Mouse (Mus musculus) limb, embryonic 15.5 days (tissue): ENCODE data around the gene Cped1. TPM values are rescaled to one million over a fixed set of nuclear protein-coding genes. Genes with fewer than 3 reads are reported as not detected.

ENCODE experiments used
- ATAC-seq: fragments of 200-750 bp; cut with Nextera tagmentation; 2 replicates; pipeline ENCODE4 v1.8.0; 2017; ENCODE audit warnings: low read depth, moderate TSS enrichment; ENCODE audit not compliant: insufficient number of reproducible peaks, low FRiP score, low TSS enrichment
- H3K27ac ChIP-seq: fragments of 300-500 bp; sonication (generic); 2 replicates; pipeline ENCODE4 v1.5.1; 2015; ENCODE audit warnings: moderate library complexity, mild to moderate bottlenecking, inconsistent platforms
- H3K27me3 ChIP-seq: fragments of 300-500 bp; sonication (generic); 2 replicates; pipeline ENCODE4 v1.6.1; 2015; ENCODE audit warnings: inconsistent platforms
- H3K36me3 ChIP-seq: fragments of 300-500 bp; sonication (generic); 2 replicates; pipeline ENCODE4 v1.6.1; 2015; ENCODE audit warnings: inconsistent platforms
- H3K4me1 ChIP-seq: fragments of 300-500 bp; sonication (generic); 2 replicates; pipeline ENCODE4 v1.6.1; 2015; ENCODE audit warnings: inconsistent platforms
- H3K4me2 ChIP-seq: fragments of 300-500 bp; sonication (generic); 2 replicates; pipeline ENCODE4 v1.6.1; 2015; ENCODE audit warnings: mild to moderate bottlenecking, inconsistent platforms
- H3K4me3 ChIP-seq: fragments of 300-500 bp; sonication (generic); 2 replicates; pipeline ENCODE4 v1.5.1; 2015; ENCODE audit warnings: mild to moderate bottlenecking, inconsistent platforms
- H3K9ac ChIP-seq: fragments of 300-500 bp; sonication (generic); 2 replicates; pipeline ENCODE4 v1.6.1; 2015; ENCODE audit warnings: inconsistent platforms
- H3K9me3 ChIP-seq: fragments of 300-500 bp; sonication (generic); 2 replicates; pipeline ENCODE4 v1.6.1; 2016; ENCODE audit warnings: inconsistent platforms
- WGBS: fragments of 180-500 bp; shearing (Covaris S2); methylation state at CpG from one replicate; pipeline ENCODE4 v1.1.7; 2015; 5-methylcytosine and 5-hydroxymethylcytosine counted together
- polyA plus RNA-seq: library from polyadenylated mRNA; unstranded; fragments of >200 nt; fragmentation: Nextera tagmentation; extraction: Ambion mirVana; gene quantifications from 2 replicates; pipeline ENCODE4 v1.2.1, GENCODE M21; 2015

Cped1 gene
- polyA plus RNA-seq, 1 experiment from 2014 or later = 43.1 TPM

- Histone ChIP-seq H3K4me3 (peak overlapping the region; percentile 52), H3K9ac (peak overlapping the region; percentile 61), H3K4me2 (peak overlapping the region; percentile 71), H3K27me3 (no peaks in the 10 kb centered on the region), H3K27ac (peak overlapping the region; percentile 91), H3K4me1 (peaks cover 5% of the 10 kb centered on the region; the same call in 1 of the 2 replicates), H3K9me3 (no peaks in the 10 kb centered on the region), H3K36me3 (no peaks in the 10 kb centered on the region)
- 5% methylated on average over 24 of the region's 24 CpGs for WGBS
- ATAC-seq = no peak
These were observed 1.1 kb downstream of the Cped1 start for GRCm38 (mm10) chr6:21986660-21987331.

- Histone ChIP-seq H3K9ac (peak overlapping the region; percentile 31; the same call in 1 of the 2 replicates), H3K36me3 (no peaks in the 10 kb centered on the region), H3K27me3 (no peaks in the 10 kb centered on the region), H3K4me2 (peak overlapping the region; percentile 71), H3K9me3 (no peaks in the 10 kb centered on the region), H3K4me3 (peak overlapping the region; percentile 52), H3K4me1 (peaks cover 5% of the 10 kb centered on the region; the same call in 1 of the 2 replicates), H3K27ac (peak overlapping the region; percentile 91)
- WGBS = 52% methylated on average over 2 of the region's 2 CpGs
- no peak for ATAC-seq
These were observed 1.8 kb downstream of the Cped1 start for GRCm38 (mm10) chr6:21987554-21987953.

DNA sequence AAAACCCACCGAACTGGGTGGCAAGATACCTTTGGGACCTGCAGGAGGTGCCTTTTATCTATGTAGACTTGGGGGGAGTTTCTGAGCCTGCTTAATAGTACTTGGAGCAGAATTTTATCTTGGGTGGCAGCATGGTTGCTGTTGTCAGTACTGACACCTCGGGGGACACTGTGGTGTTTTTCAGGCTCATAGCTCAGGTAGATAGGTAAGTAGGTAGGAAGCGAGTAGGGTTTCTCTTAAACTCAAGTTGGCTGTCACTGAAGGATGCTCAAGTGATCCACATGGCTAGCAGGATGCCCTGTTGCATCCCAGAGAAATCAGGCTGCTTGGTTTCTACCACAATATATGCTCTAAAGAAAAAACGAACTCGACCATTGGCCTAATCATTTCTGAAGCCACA lies 2.6 kb downstream of the Cped1 start:
- Histone ChIP-seq H3K9me3 (no peaks in the 10 kb centered on the region), H3K4me1 (peaks cover 5% of the 10 kb centered on the region; the same call in 1 of the 2 replicates), H3K27me3 (no peaks in the 10 kb centered on the region), H3K9ac (0 out of 2 replicates have a peak overlapping the region, but pooled peaks have one; percentile 8), H3K27ac (peak overlapping the region; percentile 76), H3K4me3 (peak overlapping the region; percentile 52), H3K4me2 (peak overlapping the region; percentile 71), H3K36me3 (no peaks in the 10 kb centered on the region)
- no peak for ATAC-seq
- WGBS = 37% methylated on average over 5 of the region's 5 CpGs

- Histone ChIP-seq H3K9me3 (no peaks in the 10 kb centered on the region), H3K4me2 (peak overlapping the region; percentile 71), H3K4me3 (peak overlapping the region; percentile 52), H3K27me3 (no peaks in the 10 kb centered on the region), H3K27ac (peak overlapping the region; percentile 76), H3K36me3 (no peaks in the 10 kb centered on the region), H3K4me1 (peaks cover 5% of the 10 kb centered on the region; the same call in 1 of the 2 replicates), H3K9ac (no peak overlapping the region)
- no peak for ATAC-seq
- WGBS = 43% methylated on average over 4 of the region's 4 CpGs
These were observed 3.4 kb downstream of the Cped1 start for GRCm38 (mm10) chr6:21989081-21989480.

DNA sequence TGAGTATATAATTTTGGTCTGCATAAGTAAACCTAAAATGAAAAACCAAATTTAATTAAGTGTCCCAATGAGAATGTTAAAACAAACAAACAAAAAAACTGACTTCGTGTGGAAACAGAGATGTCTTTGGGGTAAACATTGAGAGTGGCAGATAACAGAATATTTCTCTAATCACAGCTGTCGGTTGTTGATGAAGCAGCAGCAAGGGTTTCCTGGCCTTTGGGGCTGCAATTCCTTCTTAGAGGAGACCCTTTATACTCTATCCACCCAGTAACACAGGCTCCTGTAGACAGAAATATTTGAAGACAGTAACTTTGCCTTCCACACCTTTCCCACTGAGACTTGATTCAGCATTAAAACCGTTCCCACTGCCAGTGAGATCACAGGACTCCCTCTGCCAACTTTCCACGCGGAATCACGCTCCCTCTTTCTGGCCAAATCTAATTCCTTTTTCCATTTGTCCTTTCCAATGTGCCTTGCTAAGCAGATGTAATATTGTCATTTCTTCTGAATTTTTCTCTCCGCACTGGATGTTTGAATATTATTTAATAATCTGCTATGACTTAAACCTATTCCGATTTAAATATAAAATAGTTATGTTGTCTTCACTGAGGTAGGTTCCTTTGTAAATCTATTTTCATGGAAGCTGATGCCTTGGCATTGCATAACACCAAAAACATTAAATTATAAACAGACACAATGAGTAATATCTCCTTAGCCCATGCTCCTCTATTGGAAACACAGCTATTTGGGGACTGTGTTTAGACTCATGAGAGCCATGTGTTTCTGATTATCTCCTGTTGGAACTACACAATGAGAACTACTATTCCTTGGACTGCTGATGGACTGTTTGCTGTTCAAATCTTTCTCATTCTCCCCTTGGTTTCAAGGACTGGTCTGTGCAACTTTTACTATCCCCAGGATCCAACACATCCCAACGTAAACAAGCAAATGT lies 4.7 kb downstream of the Cped1 start:
- Histone ChIP-seq H3K9ac (no peak overlapping the region), H3K4me3 (peak overlapping the region; percentile 23), H3K27me3 (no peaks in the 10 kb centered on the region), H3K4me1 (peaks cover 5% of the 10 kb centered on the region; the same call in 1 of the 2 replicates), H3K27ac (peak overlapping the region; percentile 82), H3K4me2 (peak overlapping the region; percentile 34), H3K9me3 (no peaks in the 10 kb centered on the region), H3K36me3 (no peaks in the 10 kb centered on the region)
- ATAC-seq = peak; percentile 76
- 28% methylated on average over 9 of the region's 9 CpGs for WGBS

DNA sequence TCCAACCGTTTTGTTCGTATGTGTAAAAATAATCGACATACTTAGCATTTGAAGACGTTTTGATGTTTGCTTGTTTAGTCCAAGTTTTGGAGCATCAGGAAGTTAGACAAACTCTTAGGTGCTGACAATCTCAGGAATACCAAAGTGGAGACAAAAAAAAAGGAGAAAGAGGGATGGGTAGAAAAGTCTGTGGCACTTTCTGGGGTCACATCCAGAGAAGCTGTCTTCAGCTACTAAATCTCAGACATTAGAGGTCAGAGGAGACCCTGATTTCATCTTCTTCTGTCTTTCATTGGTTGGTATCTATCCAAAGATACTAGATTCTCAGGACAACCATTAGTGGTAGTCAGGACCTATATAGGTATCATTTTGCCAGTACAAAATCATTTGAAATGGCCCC lies 5.4 kb downstream of the Cped1 start:
- Histone ChIP-seq H3K9ac (no peak overlapping the region), H3K27me3 (no peaks in the 10 kb centered on the region), H3K4me1 (peaks cover 5% of the 10 kb centered on the region; the same call in 1 of the 2 replicates), H3K4me3 (no peak overlapping the region), H3K36me3 (no peaks in the 10 kb centered on the region), H3K27ac (peak overlapping the region; percentile 82), H3K9me3 (no peaks in the 10 kb centered on the region), H3K4me2 (peak overlapping the region; percentile 34; the same call in 1 of the 2 replicates)
- ATAC-seq = no peak
- WGBS = 36% methylated on average over 4 of the region's 4 CpGs

DNA sequence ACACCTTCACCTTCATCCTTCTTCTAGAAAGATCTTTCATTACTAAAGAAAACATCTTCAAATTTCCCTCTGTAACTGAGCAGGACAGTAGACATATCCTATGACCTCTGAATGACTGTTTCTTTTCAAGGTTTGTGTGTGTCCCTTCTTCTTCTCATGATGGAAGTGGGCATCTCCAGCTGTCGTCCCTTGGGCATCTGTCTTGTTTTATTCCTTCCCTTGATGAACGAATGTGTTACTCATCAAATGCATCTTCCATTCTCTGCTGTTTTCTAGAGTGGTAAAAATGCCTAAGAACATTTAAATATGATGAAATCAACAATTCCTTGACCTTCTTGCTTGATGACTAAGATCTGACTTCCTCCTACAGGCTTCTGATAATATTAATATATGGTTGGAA lies 7.4 kb downstream of the Cped1 start:
- Histone ChIP-seq H3K4me3 (no peak overlapping the region), H3K9me3 (no peaks in the 10 kb centered on the region), H3K36me3 (no peaks in the 10 kb centered on the region), H3K4me1 (peaks cover 10% of the 10 kb centered on the region), H3K4me2 (no peak overlapping the region), H3K27me3 (no peaks in the 10 kb centered on the region), H3K9ac (no peak overlapping the region), H3K27ac (no peak overlapping the region)
- 85% methylated on average over 2 of the region's 2 CpGs for WGBS
- ATAC-seq = no peak

- Histone ChIP-seq H3K27ac (peak overlapping the region; percentile 72), H3K27me3 (no peaks in the 10 kb centered on the region), H3K4me1 (peaks cover 42% of the 10 kb centered on the region), H3K4me2 (no peak overlapping the region), H3K4me3 (no peak overlapping the region), H3K36me3 (no peaks in the 10 kb centered on the region), H3K9ac (no peak overlapping the region), H3K9me3 (no peaks in the 10 kb centered on the region)
- 37% methylated on average over 4 of the region's 4 CpGs for WGBS
- ATAC-seq = no peak
These were observed 12.4 kb downstream of the Cped1 start for GRCm38 (mm10) chr6:21998131-21998530.

GRCm38 (mm10) chr6:21999025-21999424 lies 13.3 kb downstream of the Cped1 start:
- Histone ChIP-seq H3K4me2 (peak overlapping the region; percentile 27), H3K9me3 (no peaks in the 10 kb centered on the region), H3K4me1 (peaks cover 47% of the 10 kb centered on the region), H3K4me3 (no peak overlapping the region), H3K36me3 (no peaks in the 10 kb centered on the region), H3K9ac (no peak overlapping the region), H3K27me3 (no peaks in the 10 kb centered on the region), H3K27ac (peak overlapping the region; percentile 72)
- WGBS = 20% methylated on average over 11 of the region's 11 CpGs
- ATAC-seq = no peak

DNA sequence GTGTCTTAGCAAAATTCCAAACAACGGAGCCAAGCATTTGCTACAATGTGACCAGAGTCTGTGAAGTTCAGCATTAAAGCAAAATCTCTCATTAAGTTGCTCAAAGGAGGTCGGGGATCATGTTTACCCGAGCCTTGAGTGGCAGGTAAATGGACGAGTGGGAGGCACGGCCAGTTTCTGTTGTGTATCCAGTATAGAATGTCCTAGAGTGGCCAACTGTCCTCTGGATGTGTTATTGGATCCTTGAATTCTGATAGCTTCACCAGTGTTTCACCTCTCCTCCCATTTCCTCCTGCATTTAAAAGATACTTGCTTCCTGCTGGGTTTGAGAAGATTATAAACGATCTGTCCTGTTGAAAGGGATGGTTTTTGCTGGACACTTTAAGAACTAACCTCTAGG lies 14.4 kb downstream of the Cped1 start:
- no peak for ATAC-seq
- Histone ChIP-seq H3K36me3 (no peaks in the 10 kb centered on the region), H3K4me2 (no peak overlapping the region), H3K9me3 (no peaks in the 10 kb centered on the region), H3K27ac (no peak overlapping the region), H3K27me3 (no peaks in the 10 kb centered on the region), H3K4me3 (no peak overlapping the region), H3K4me1 (peaks cover 47% of the 10 kb centered on the region), H3K9ac (no peak overlapping the region)
- 45% methylated on average over 6 of the region's 6 CpGs for WGBS

DNA sequence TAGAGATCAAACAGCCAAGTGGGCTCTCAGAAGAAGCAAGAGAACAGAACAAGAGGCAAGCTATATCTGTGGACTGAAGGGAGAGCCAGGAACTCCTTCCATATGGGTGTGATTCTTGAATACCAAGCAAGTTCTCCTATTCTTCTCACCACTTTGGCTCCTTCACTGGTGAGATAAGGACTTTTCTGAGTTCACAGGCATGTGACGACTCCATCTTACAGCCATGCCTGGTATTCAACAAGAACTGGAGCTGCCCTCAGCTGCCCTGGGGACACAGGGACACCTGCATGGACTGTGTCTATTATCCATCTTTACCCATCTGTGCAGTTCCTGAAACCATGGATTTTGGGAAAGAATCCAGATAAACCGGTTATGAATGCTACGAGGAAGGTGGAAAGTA lies 15.2 kb downstream of the Cped1 start:
- peaks cover 47% of the 10 kb centered on the region for H3K4me1 ChIP-seq
- 57% methylated on average over 3 of the region's 3 CpGs for WGBS
- ATAC-seq = no peak
- H3K4me2 ChIP-seq = no peak overlapping the region
- H3K4me3 ChIP-seq = no peak overlapping the region
- H3K27ac ChIP-seq = no peak overlapping the region
- H3K36me3 ChIP-seq = no peaks in the 10 kb centered on the region
- H3K9me3 ChIP-seq = no peaks in the 10 kb centered on the region
- H3K27me3 ChIP-seq = no peaks in the 10 kb centered on the region
- no peak overlapping the region for H3K9ac ChIP-seq
